9 mouse cellular contexts compared by ENCODE assay signal in genomic region chr1:61203170-61203569, GRCm38 (mm10).
A peak's percentile ranks its signal among the peaks of the same experiment; 100 is the strongest.
DNase-seq lines count a peak whose midpoint lies in the region; ATAC-seq and TF ChIP-seq lines count a peak whose summit lies in the region.
"Had no signal": no experiment of that assay in that cellular context is flagged by ENCODE, and none has a peak within 500 bp of the region (broad histone marks: within the 10 kb centered on the region; RNA-seq: fewer than 3 reads in every experiment).

No protein-coding gene starts in this region.

- no peak overlapping the region for H3K9ac ChIP-seq in intestine, embryonic 14.5 days (ENCODE audit: low read length)
- no peak overlapping the region for H3K9ac ChIP-seq in intestine, postnatal 0 days (ENCODE audit: low read depth, low read length)
- H3K9ac ChIP-seq in heart, embryonic 12.5 days: no peak overlapping the region

- DNase-seq in intestine, embryonic 14.5 days (ENCODE audit: low spot score): no peak
- peak; percentile 64 for DNase-seq in embryo, embryonic 10.5 days (ENCODE audit: low spot score)
- DNase-seq in lung, postnatal 14 days: peak; percentile 54
- no peak for DNase-seq in adrenal gland, postnatal 14 days
- DNase-seq in thymus, adult 18-20 months: no peak
- no peak for DNase-seq in left cerebral cortex, adult 2 months (ENCODE audit: extremely low spot score in 1 of 2, low spot score in 2 of 2)

- no peaks in the 10 kb centered on the region for H3K9me3 ChIP-seq in intestine, embryonic 14.5 days (ENCODE audit: control insufficient read depth, low read length)
- no peaks in the 10 kb centered on the region for H3K9me3 ChIP-seq in intestine, postnatal 0 days (ENCODE audit: control insufficient read depth)
- H3K9me3 ChIP-seq in heart, embryonic 12.5 days (replicated peaks): no peaks in the 10 kb centered on the region

- no peaks in the 10 kb centered on the region for H3K27me3 ChIP-seq in intestine, embryonic 14.5 days (replicated peaks; ENCODE audit: control insufficient read depth, insufficient read depth, low read length)
- no peaks in the 10 kb centered on the region for H3K27me3 ChIP-seq in intestine, postnatal 0 days (replicated peaks; ENCODE audit: control insufficient read depth, insufficient read depth, low read length)
- H3K27me3 ChIP-seq in heart, embryonic 12.5 days (replicated peaks): no peaks in the 10 kb centered on the region

- no peaks in the 10 kb centered on the region for H3K36me3 ChIP-seq in intestine, embryonic 14.5 days (ENCODE audit: control insufficient read depth, insufficient read depth, low read length)
- no peaks in the 10 kb centered on the region for H3K36me3 ChIP-seq in intestine, postnatal 0 days (ENCODE audit: control insufficient read depth, insufficient read depth)
- no peaks in the 10 kb centered on the region for H3K36me3 ChIP-seq in heart, embryonic 12.5 days

- peak overlapping the region; percentile 34 for H3K4me2 ChIP-seq in intestine, embryonic 14.5 days (ENCODE audit: low read length)
- H3K4me2 ChIP-seq in intestine, postnatal 0 days (replicated peaks; ENCODE audit: low read depth): no peak overlapping the region
- H3K4me2 ChIP-seq in heart, embryonic 12.5 days: peak overlapping the region; percentile 57

- WGBS in intestine, embryonic 14.5 days: 13% methylated on average over 15 of the region's 15 CpGs
- 30% methylated on average over 15 of the region's 15 CpGs for WGBS in intestine, postnatal 0 days
- WGBS in heart, embryonic 12.5 days: 13% methylated on average over 15 of the region's 15 CpGs

- 0 out of 2 replicates have a peak, but pooled peaks have one; percentile 40 for ATAC-seq in intestine, embryonic 14.5 days (replicated peaks; ENCODE audit: low FRiP score, low TSS enrichment, low read depth)
- ATAC-seq in intestine, postnatal 0 days: no peak
- peak; percentile 48; the same call in 1 of the 2 replicates for ATAC-seq in heart, embryonic 12.5 days (ENCODE audit: insufficient number of reproducible peaks, low FRiP score)

- peak overlapping the region; percentile 27; the same call in 1 of the 2 replicates for H3K27ac ChIP-seq in intestine, embryonic 14.5 days (ENCODE audit: low read depth)
- no peak overlapping the region for H3K27ac ChIP-seq in intestine, postnatal 0 days (ENCODE audit: low read depth, low read length)
- no peak overlapping the region for H3K27ac ChIP-seq in heart, embryonic 12.5 days (ENCODE audit: poor library complexity, severe bottlenecking)
- H3K27ac ChIP-seq in left cerebral cortex, adult 2 months: no peak overlapping the region

- TF ChIP-seq CTCF in intestine, postnatal 0 days (IDR thresholded peaks at IDR 0.05; ENCODE audit: low read depth): no peak
- no peak for TF ChIP-seq CTCF in left cerebral cortex, adult 2 months (IDR thresholded peaks at IDR 0.05)

- intact Hi-C loops in left cerebral cortex, adult 2 months (cut with DNase I): no loop called here

- no peak overlapping the region for H3K4me3 ChIP-seq in intestine, embryonic 14.5 days (ENCODE audit: low read depth, low read length)
- H3K4me3 ChIP-seq in intestine, postnatal 0 days (ENCODE audit: low read depth, low read length): no peak overlapping the region
- H3K4me3 ChIP-seq in heart, embryonic 12.5 days: no peak overlapping the region
- no peak overlapping the region for H3K4me3 ChIP-seq in left cerebral cortex, adult 2 months
- H3K4me3 ChIP-seq: erythroblast, embryonic 14.5 days had no signal

- H3K4me1 ChIP-seq in intestine, embryonic 14.5 days (replicated peaks; ENCODE audit: control insufficient read depth, insufficient read depth, low read length): peaks cover 11% of the 10 kb centered on the region
- H3K4me1 ChIP-seq in intestine, postnatal 0 days (replicated peaks; ENCODE audit: control insufficient read depth, insufficient read depth, low read length): no peaks in the 10 kb centered on the region
- peaks cover 8% of the 10 kb centered on the region for H3K4me1 ChIP-seq in heart, embryonic 12.5 days (replicated peaks)

Comparison
In these comparisons a context has a peak if more than half of its experiments do, and no peak if none do; other contexts are left out.
1. DNase-seq: peak in embryo, embryonic 10.5 days (single experiment) and lung, postnatal 14 days (single experiment); none in intestine, embryonic 14.5 days (single experiment), adrenal gland, postnatal 14 days (single experiment), thymus, adult 18-20 months (0 of 2) and left cerebral cortex, adult 2 months (0 of 2).